Mouse (Mus musculus) hindbrain, embryonic 10.5 days (tissue): ENCODE results near the gene Smtnl1. TPM values are rescaled to one million over a fixed set of nuclear protein-coding genes. Genes with fewer than 3 reads are reported as not detected.

Experiments used
- DNase-seq: peaks from one replicate; pipeline ENCODE4 v3.0.0-alpha.2; 2017; ENCODE audit warnings: low spot score
- H3K27ac ChIP-seq: fragments of 300-500 bp; sonication (generic); 2 replicates; pipeline ENCODE4 v1.5.1; 2016; ENCODE audit warnings: mild to moderate bottlenecking, moderate library complexity
- H3K27me3 ChIP-seq: fragments of 300-500 bp; sonication (generic); 2 replicates; pipeline ENCODE4 v1.6.1; 2016; ENCODE audit warnings: mild to moderate bottlenecking; ENCODE audit not compliant: poor library complexity, insufficient read depth, severe bottlenecking
- H3K36me3 ChIP-seq: fragments of 300-500 bp; sonication (generic); 2 replicates; pipeline ENCODE4 v1.6.1; 2016; ENCODE audit warnings: mild to moderate bottlenecking, moderate library complexity
- H3K4me1 ChIP-seq: fragments of 300-500 bp; sonication (generic); replicated peaks from 2 replicates; pipeline ENCODE4 v1.6.1; 2016; ENCODE audit warnings: mild to moderate bottlenecking
- H3K4me3 ChIP-seq: fragments of 300-500 bp; sonication (generic); 2 replicates; pipeline ENCODE4 v1.5.1; 2016; ENCODE audit warnings: mild to moderate bottlenecking, moderate library complexity
- H3K9me3 ChIP-seq: fragments of 300-500 bp; sonication (generic); 2 replicates; pipeline ENCODE4 v1.6.1; 2016; ENCODE audit warnings: mild to moderate bottlenecking, moderate library complexity
- WGBS: fragments of 180-500 bp; shearing (Covaris S2); methylation state at CpG from one replicate; pipeline ENCODE4 v1.1.7; 2016; 5-methylcytosine and 5-hydroxymethylcytosine counted together
- polyA plus RNA-seq: library from polyadenylated mRNA; unstranded; fragments of >200 nt; fragmentation: Nextera tagmentation; extraction: Ambion mirVana; gene quantifications from 2 replicates; pipeline ENCODE4 v1.2.1, GENCODE M21; 2016

The Smtnl1 gene
- polyA plus RNA-seq, 1 experiment from 2014 or later = 0.14 TPM

DNA sequence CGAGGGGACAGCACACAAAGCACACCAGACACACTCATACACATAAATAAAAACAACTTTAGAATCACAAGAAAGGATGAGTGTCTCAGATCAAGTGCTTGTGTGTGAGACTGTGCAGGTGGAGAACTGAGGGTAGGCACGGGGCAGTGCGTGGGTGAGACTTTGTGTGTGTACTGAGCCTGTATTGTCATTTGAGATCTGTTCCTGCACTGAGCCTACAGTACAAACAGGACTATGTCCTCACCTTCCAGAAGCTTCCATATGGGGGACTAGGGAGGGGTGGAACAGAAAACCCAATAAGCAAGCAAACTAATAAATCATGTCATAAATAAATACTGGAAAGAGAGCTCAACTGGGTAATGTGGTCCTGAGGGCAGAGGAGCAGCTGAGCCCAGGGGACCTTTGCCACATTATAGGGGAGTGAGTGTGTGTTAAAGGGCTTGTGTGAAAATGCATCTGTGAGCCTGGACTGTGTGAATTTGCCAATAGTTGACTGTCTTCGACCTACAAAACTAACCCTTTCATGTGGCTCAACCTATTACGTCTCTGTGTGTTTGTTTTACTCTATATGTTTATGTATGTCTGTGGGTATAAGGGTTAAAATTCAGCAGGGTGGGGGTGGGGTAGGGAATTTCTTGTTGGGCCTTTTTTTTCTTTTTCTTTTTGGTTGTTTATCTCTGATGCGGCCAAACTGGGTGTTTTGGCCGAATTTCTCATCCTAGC lies 28.1 kb upstream of the Smtnl1 start:
- no peak for DNase-seq
- H3K27me3 ChIP-seq = no peaks in the 10 kb centered on the region
- H3K4me1 ChIP-seq = peaks cover 19% of the 10 kb centered on the region
- peaks cover 97% of the 10 kb centered on the region for H3K36me3 ChIP-seq
- no peaks in the 10 kb centered on the region for H3K9me3 ChIP-seq
- H3K4me3 ChIP-seq = no peak overlapping the region
- H3K27ac ChIP-seq = no peak overlapping the region
- 69% methylated on average over 7 of the region's 7 CpGs for WGBS

DNA sequence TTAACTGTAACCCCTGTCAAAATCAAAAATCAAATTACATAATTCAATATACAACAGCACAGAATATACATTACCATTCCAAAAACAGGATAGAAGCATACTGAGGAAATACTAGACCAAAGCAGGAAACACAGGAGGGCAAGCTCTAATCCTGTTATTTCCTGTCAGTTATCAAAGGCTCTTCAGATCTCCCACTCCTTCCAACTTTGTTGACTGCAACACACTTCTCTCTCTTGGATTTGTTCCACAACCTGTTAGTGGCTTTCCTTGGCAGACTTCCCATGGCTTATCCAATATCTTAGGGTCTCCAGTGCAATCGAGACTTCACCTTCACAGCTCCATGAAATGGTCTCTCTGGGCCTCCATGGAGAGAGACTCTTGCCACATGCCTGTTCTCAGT lies 22.8 kb upstream of the Smtnl1 start:
- no peak for DNase-seq
- Histone ChIP-seq H3K36me3 (peaks cover 64% of the 10 kb centered on the region), H3K4me3 (no peak overlapping the region), H3K27ac (no peak overlapping the region), H3K4me1 (peaks cover 24% of the 10 kb centered on the region), H3K27me3 (no peaks in the 10 kb centered on the region), H3K9me3 (no peaks in the 10 kb centered on the region)
- WGBS = 87% methylated on average over 1 of the region's 1 CpGs

DNA sequence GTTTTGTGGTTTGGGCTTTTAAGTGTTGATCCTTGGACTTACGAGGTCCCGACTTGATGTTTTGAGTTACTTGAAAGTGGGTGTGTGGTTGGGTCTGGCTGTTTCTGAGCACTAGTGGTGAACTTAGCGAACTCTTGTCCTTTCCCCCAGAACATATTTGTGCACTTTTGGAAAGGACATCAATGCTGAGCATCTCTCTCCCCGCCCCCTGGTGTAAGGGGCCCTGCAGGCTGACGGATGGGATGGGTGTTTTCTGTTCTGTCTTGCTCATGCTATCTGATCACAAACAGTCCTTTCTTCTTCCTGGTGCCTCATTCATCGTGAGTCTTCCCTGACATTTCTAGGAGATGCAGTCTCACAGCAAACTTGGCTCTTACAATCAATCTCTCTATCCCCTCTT lies 21.2 kb upstream of the Smtnl1 start:
- no peak overlapping the region for H3K27ac ChIP-seq
- no peak for DNase-seq
- WGBS = 85% methylated on average over 6 of the region's 6 CpGs
- H3K36me3 ChIP-seq = peaks cover 48% of the 10 kb centered on the region
- peaks cover 35% of the 10 kb centered on the region for H3K4me1 ChIP-seq
- peaks cover 9% of the 10 kb centered on the region for H3K27me3 ChIP-seq
- no peak overlapping the region for H3K4me3 ChIP-seq
- no peaks in the 10 kb centered on the region for H3K9me3 ChIP-seq

DNA sequence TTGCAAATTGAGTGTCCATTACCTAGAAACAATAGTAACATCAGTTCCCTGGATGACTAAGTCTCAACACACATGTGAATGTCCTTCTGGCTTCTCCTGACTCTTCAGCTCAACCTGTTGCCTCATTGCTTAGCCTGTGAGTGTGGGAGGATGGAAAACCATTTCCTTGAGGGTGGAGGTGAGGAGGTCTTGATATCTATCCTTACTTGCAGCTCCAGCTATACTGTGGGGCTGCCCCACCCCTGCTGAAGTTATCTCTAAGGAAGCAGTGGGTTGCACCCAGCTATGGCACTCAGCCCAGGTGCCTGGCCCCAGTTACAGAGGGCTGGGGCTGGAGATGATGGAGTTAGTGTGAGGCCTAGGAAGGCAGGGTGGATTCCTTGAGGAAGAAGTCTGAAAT lies 19.5 kb upstream of the Smtnl1 start:
- Histone ChIP-seq H3K27me3 (peaks cover 26% of the 10 kb centered on the region), H3K27ac (peak overlapping the region; percentile 57), H3K4me1 (peaks cover 42% of the 10 kb centered on the region), H3K36me3 (peaks cover 32% of the 10 kb centered on the region), H3K9me3 (no peaks in the 10 kb centered on the region), H3K4me3 (peak overlapping the region; percentile 78)
- DNase-seq = no peak

DNA sequence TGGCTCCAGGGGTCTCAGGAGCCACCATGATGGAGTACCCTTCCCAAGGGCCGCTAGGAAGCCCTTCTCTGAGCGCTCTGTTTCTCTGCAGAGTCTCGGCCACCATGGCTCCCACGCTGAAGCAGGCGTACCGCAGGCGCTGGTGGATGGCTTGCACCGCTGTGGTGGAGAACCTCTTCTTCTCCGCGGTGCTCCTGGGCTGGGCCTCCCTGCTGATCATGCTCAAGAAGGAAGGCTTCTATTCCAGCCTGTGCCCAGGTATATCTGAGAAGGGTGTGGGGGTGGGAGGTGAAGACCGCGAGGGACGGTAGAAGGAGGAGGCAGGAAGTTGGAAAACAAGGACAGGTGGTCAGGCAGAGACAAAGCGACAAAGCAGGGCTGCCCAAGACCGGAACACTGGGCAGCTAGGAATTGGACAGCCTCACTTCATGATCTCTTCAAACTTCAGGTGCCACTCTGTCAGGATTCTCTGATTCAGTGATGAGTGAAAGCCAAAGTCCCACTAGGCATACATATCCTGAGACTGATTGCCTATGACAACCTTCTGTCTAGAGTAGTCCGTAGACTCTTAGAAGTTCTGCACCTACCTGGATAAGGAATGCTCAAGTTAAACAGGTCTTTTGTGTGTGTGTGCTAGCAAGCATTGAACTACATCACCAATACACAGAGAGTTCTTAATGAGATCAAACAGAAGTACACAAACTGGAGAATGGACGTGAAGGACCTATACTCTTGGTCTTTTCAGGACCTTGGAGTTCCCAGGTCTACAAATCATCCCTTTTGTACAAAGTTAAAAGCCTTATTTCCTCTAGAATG lies 18.5 kb upstream of the Smtnl1 start:
- H3K27ac ChIP-seq = peak overlapping the region; percentile 95
- peaks cover 23% of the 10 kb centered on the region for H3K36me3 ChIP-seq
- peaks cover 29% of the 10 kb centered on the region for H3K27me3 ChIP-seq
- H3K4me3 ChIP-seq = peak overlapping the region; percentile 78
- no peak for DNase-seq
- 9% methylated on average over 17 of the region's 17 CpGs for WGBS
- no peaks in the 10 kb centered on the region for H3K9me3 ChIP-seq
- H3K4me1 ChIP-seq = peaks cover 42% of the 10 kb centered on the region

DNA sequence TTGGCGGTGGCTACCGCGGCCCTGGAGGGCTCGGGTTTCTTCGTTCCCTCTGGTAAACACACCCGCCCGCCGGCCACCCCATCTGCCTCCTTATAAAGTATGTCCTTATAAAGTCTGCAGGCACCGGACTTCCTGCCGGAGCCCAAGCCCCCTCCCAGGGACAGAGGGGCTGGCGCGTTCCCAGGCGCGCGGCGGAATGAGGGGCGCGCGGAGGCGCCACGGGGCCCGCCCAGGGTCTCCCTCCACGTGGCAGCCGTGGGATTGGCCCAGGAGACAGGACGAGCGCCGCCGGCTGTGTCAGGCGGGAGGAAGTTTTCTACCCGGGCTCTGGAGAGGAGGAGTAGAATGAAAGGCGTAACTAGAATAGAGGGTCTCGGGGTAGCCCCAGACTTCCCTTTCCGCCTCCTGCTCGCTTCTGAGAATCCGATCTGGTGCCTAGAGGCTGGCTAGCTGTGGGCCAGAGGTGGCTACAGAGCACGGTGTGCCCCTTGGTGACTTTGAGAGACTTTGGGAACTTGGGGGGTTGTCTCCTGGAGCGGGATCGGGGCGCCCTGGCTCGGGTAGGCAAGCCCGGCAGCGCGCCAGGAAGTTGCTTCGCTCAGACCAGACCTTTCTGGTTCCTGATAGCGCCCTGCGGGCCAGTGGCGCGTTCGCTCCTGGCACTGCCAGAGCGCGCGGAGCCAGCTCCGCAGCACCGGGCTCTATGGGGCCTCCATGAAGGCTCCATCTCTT lies 17.7 kb upstream of the Smtnl1 start:
- DNase-seq = peak; percentile 88
- no peaks in the 10 kb centered on the region for H3K9me3 ChIP-seq
- H3K36me3 ChIP-seq = peaks cover 15% of the 10 kb centered on the region
- under 1% methylated on average over 54 of the region's 54 CpGs for WGBS
- H3K4me1 ChIP-seq = peaks cover 42% of the 10 kb centered on the region
- H3K27ac ChIP-seq = peak overlapping the region; percentile 95
- peaks cover 29% of the 10 kb centered on the region for H3K27me3 ChIP-seq
- peak overlapping the region; percentile 78 for H3K4me3 ChIP-seq

DNA sequence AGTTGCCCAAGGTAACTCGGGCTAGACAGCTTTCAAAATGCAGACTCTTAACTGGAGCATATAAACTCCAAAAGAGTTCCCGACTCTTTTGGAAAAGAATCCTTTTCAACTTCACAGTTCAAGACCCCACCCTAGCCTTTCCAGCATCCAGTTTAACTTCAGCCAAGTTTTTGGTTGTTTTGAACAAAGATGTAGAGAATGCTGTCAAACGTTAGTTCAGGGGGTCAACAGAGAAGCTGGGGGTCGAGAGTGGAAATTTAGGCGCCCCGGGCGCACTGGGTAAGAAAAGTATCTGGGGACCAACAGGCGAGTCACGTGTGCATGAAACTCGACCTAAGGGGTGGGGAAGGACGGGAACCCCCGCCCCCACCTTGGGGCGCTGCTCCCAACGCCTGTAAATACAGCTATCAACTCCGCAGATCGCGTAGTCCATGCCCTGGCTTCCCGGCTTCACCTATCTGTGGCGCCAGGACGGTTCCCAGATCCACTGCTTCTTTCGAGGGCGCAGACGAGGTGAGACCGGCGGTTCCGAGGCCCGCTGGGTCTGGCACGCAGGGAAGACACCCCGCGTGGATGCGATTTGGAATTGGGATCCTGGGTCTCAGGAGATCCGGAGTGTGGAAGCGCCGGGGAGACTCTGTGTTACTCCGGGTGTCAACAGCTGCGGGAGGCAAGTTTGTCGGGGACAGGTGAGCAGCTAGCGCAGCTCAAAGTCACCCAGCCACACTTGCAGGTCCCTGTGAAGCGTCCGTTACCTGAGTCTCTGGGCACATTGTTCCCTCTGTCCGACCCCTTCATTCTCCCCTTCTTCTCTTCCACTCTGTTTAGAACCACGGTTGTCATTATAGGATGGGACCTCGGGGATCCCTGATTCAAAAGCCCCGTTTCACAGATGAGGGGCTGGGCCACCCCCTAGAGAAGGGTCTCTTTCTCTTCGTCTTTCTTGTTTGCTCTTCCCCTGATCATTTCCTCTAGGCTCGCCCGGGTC lies 16.8 kb upstream of the Smtnl1 start:
- H3K9me3 ChIP-seq = no peaks in the 10 kb centered on the region
- peak overlapping the region; percentile 78 for H3K4me3 ChIP-seq
- H3K27me3 ChIP-seq = peaks cover 29% of the 10 kb centered on the region
- DNase-seq = peak; percentile 56
- peaks cover 42% of the 10 kb centered on the region for H3K4me1 ChIP-seq
- peaks cover 7% of the 10 kb centered on the region; the same call in 1 of the 2 replicates for H3K36me3 ChIP-seq
- peak overlapping the region; percentile 95 for H3K27ac ChIP-seq
- under 1% methylated on average over 47 of the region's 47 CpGs for WGBS

DNA sequence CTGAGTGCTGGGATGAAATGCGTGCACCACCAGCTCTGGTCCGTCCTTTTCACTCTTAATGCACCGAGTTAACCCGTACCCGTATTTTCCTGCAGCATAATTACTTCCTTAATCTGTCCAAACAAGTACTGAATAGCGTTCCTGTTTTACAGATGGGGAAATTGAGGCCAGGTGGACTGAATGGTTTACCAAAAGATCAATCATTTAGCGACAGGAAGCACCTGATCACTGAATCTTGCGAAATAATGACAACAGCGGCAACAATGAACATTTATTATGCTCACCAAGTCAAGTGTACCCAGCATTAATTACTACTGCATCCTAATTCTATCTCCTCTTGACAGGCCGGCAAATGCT lies 16.1 kb upstream of the Smtnl1 start, which contains the start of gene Slc43a1:
Gene Slc43a1 (plus strand): TSS at position 258 of the 357 bp plus-strand sequence.
- Histone ChIP-seq H3K27ac (peak within 1 kb of the TSS; percentile 95), H3K27me3 (peaks cover 29% of the 10 kb centered on the region), H3K9me3 (no peaks in the 10 kb centered on the region), H3K36me3 (peaks cover under 1% of the 10 kb centered on the region; the same call in 1 of the 2 replicates), H3K4me1 (peaks cover 42% of the 10 kb centered on the region), H3K4me3 (peak within 1 kb of the TSS; percentile 78)
- DNase-seq = no peak
- 15% methylated on average over 10 of the region's 10 CpGs for WGBS

DNA sequence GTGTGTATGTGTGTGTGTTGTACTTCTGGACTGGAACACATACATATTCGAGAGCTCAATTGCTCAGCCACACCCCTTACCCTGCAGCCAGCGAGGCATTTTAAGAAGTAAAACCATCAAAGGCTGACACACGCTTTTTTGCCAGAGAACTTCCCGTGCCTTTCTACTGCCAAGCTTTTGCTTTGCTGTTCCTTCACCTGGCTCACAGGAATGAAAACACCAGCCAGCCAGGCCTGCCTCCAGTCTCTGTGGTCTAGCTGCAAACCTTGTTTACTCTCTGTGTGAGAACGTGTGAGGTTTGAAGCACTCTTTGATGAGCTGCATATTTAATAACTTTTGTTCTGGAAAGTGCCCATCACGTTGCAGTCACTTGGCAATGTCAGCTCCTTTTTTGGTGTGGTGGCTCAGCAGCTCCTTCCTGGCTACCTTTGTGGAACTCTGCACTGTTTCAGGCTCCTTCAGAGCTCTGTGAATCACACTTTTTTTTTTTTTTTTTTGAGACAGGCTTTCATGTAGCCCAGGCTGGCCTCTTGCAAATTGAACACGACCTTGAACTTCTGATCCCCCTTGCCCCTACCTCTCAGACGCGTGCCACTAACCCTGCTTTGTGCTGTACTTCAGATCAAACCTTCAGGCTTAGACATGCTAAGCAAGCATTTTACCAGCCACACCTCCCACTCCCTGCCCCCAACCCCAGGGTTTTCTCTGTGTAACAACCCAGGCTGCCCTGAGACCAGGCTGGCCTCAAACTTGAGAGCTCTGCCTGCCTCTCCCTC lies 15.6 kb upstream of the Smtnl1 start:
- 33% methylated on average over 9 of the region's 9 CpGs for WGBS
- peaks cover 42% of the 10 kb centered on the region for H3K4me1 ChIP-seq
- no peaks in the 10 kb centered on the region for H3K9me3 ChIP-seq
- H3K36me3 ChIP-seq = no peaks in the 10 kb centered on the region
- DNase-seq = peak; percentile 7
- no peak overlapping the region for H3K27ac ChIP-seq
- peak overlapping the region; percentile 78 for H3K4me3 ChIP-seq
- peaks cover 29% of the 10 kb centered on the region for H3K27me3 ChIP-seq

DNA sequence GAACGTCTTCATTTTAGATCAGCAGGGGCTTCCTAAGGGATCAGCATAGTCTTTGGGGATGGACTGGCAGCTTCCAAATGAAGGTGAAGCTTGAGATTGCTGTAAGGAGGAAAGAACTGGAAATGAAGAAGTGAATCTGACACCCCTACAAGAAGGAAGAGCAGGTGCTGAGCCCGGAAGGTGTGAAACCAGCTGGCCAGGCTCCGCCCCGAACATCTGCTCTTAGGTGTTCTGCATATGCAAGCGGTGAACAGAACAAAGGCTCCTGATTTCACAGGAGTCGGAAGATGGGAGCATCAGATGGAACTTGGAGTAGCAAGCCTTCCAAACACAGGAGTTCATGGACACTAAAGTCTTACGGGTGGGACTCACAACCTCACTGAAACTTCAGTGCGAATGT lies 14.7 kb upstream of the Smtnl1 start:
- Histone ChIP-seq H3K27ac (no peak overlapping the region), H3K9me3 (no peaks in the 10 kb centered on the region), H3K4me1 (peaks cover 40% of the 10 kb centered on the region), H3K27me3 (peaks cover 29% of the 10 kb centered on the region), H3K4me3 (no peak overlapping the region), H3K36me3 (no peaks in the 10 kb centered on the region)
- no peak for DNase-seq
- whole genome bisulfite sequencing = 65% methylated on average over 8 of the region's 8 CpGs

DNA sequence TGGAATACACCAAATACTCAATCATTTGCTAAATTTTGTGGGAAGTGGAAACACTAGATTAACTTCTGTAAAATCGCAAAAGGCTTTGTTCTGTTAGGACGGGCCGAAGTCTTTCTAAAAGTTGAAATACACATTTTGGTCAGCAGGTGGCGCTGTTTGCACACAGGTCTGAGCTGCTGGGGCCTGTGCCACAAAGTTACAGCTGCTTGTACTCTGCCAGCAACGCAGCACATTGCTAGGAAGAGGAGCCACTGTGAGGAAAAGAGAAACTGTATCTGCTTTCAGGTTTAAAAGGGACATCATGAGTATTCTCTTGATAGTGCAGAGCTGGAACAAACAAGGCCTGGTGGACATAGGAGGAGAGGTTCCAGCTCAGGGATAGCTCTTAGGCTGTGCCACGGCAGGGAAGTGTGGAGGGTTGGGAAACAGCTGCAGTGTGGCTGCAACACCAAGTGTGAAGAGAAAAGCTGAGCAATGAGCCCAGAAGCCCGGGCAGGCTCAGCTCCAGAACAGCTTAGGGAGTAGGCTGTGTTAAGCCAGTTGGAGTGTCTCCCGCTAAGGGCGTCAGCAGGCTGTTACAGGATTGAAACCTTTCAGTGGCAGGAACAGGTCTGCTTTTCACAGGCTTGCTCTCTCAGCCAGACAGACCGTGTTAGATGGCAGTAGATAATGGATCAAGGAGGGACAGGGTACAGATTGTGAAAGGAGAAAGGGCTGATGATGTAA lies 9.4 kb upstream of the Smtnl1 start:
- peak; percentile 80 for DNase-seq
- H3K27me3 ChIP-seq = peaks cover 1% of the 10 kb centered on the region; the same call in 1 of the 2 replicates
- peaks cover 12% of the 10 kb centered on the region for H3K4me1 ChIP-seq
- 0 out of 2 replicates have a peak overlapping the region, but pooled peaks have one; percentile 6 for H3K27ac ChIP-seq
- peaks cover 31% of the 10 kb centered on the region for H3K36me3 ChIP-seq
- WGBS = 39% methylated on average over 10 of the region's 10 CpGs
- no peaks in the 10 kb centered on the region for H3K9me3 ChIP-seq
- H3K4me3 ChIP-seq = no peak overlapping the region
